Mouse (Mus musculus): ENCODE measurements around the gene Pdk3. TPM values are rescaled to one million over a fixed set of nuclear protein-coding genes. Genes with fewer than 3 reads are reported as not detected.

Gene Pdk3
- polyA plus RNA-seq, 1 experiment from 2014 or later: 51.3 TPM

DNA sequence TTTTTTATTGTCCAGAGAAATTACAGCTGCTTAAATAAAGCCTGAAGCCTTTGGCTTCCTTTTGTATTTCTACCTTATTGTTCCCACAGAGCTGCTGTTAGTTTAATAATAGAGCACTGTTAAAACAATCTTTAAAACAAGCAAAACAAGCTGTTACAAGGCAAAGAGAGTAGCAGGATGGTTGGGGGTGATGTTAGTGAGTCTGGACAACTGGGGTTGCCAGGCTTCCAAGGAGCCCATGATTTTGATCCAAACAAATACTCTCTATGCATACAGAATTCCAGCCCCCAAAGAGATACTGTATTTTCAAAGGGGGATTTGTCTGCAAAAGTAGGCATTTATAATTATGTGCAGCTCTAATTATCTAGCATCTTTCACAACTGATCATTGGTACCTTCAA is 99.6 kb downstream of the Pdk3 start:
- Histone ChIP-seq H3K4me1 (ENCODE audit: control insufficient read depth, insufficient read depth, low read length) (no peaks in the 10 kb centered on the region), H3K36me3 (ENCODE audit: control insufficient read depth, insufficient read depth, low read length) (no peaks in the 10 kb centered on the region), H3K9me3 (replicated peaks; ENCODE audit: control insufficient read depth, low read length) (no peaks in the 10 kb centered on the region), H3K27ac (ENCODE audit: low read length) (no peak overlapping the region), H3K4me3 (replicated peaks; ENCODE audit: low read length) (no peak overlapping the region), H3K27me3 (ENCODE audit: control insufficient read depth, insufficient read depth, low read length) (no peaks in the 10 kb centered on the region), H3K9ac (ENCODE audit: low read length) (no peak overlapping the region), H3K4me2 (ENCODE audit: low read depth, low read length) (no peak overlapping the region)
- no peak for ATAC-seq (ENCODE audit: insufficient read depth, low FRiP score)

- no peak overlapping the region for H3K4me3 ChIP-seq (replicated peaks; ENCODE audit: low read length)
- no peak overlapping the region for H3K4me2 ChIP-seq (ENCODE audit: low read depth, low read length)
- no peak overlapping the region for H3K9ac ChIP-seq (ENCODE audit: low read length)
- no peak overlapping the region for H3K27ac ChIP-seq (ENCODE audit: low read length)
- no peaks in the 10 kb centered on the region for H3K9me3 ChIP-seq (replicated peaks; ENCODE audit: control insufficient read depth, low read length)
- 79% methylated on average over 8 of the region's 8 CpGs for WGBS
- no peaks in the 10 kb centered on the region for H3K27me3 ChIP-seq (ENCODE audit: control insufficient read depth, insufficient read depth, low read length)
- no peaks in the 10 kb centered on the region for H3K4me1 ChIP-seq (ENCODE audit: control insufficient read depth, insufficient read depth, low read length)
- ATAC-seq (ENCODE audit: insufficient read depth, low FRiP score): no peak
- no peaks in the 10 kb centered on the region for H3K36me3 ChIP-seq (ENCODE audit: control insufficient read depth, insufficient read depth, low read length)
Measured at GRCm38 (mm10) chrX:93730854-93731253, 101.1 kb downstream of the Pdk3 start.

GRCm38 (mm10) chrX:93729529-93729928 is 102.5 kb downstream of the Pdk3 start:
- Histone ChIP-seq H3K4me2 (ENCODE audit: low read depth, low read length) (no peak overlapping the region), H3K4me1 (ENCODE audit: control insufficient read depth, insufficient read depth, low read length) (no peaks in the 10 kb centered on the region), H3K9me3 (replicated peaks; ENCODE audit: control insufficient read depth, low read length) (no peaks in the 10 kb centered on the region), H3K27ac (ENCODE audit: low read length) (no peak overlapping the region), H3K4me3 (replicated peaks; ENCODE audit: low read length) (no peak overlapping the region), H3K27me3 (ENCODE audit: control insufficient read depth, insufficient read depth, low read length) (no peaks in the 10 kb centered on the region), H3K9ac (ENCODE audit: low read length) (no peak overlapping the region), H3K36me3 (ENCODE audit: control insufficient read depth, insufficient read depth, low read length) (no peaks in the 10 kb centered on the region)
- ATAC-seq (ENCODE audit: insufficient read depth, low FRiP score): no peak
- WGBS: 76% methylated on average over 1 of the region's 1 CpGs

Other genes with a start within 250 kb of the Pdk3 start
- 19.4 and 20.5 TPM in 2 replicates for gene Pola1, start 200.0 kb downstream of the Pdk3 start, polyA plus RNA-seq (2015; fragmentation: Nextera tagmentation; extraction: Ambion mirVana)
- 2.8 and 3.1 TPM in 2 replicates for gene Pcyt1b, start 177.3 kb downstream of the Pdk3 start, polyA plus RNA-seq (2015; fragmentation: Nextera tagmentation; extraction: Ambion mirVana)
- 0.17 and 0.35 TPM in 2 replicates for gene AU015836, start 136.5 kb upstream of the Pdk3 start, polyA plus RNA-seq (2015; fragmentation: Nextera tagmentation; extraction: Ambion mirVana)

Data from stomach, embryonic 16.5 days (tissue).